Mouse (Mus musculus): ENCODE measurements around the gene Rhobtb1.
A peak's percentile ranks its signal among the peaks of the same experiment; 100 is the strongest.

Gene Rhobtb1

GRCm38 (mm10) chr10:69275811-69276775 lies 124.9 kb downstream of the Rhobtb1 start:
- DNase-seq (ENCODE audit: low read depth), result no peak

- no peak for DNase-seq (ENCODE audit: low read depth)
These were observed 125.7 kb downstream of the Rhobtb1 start for GRCm38 (mm10) chr10:69276920-69277435.

DNA sequence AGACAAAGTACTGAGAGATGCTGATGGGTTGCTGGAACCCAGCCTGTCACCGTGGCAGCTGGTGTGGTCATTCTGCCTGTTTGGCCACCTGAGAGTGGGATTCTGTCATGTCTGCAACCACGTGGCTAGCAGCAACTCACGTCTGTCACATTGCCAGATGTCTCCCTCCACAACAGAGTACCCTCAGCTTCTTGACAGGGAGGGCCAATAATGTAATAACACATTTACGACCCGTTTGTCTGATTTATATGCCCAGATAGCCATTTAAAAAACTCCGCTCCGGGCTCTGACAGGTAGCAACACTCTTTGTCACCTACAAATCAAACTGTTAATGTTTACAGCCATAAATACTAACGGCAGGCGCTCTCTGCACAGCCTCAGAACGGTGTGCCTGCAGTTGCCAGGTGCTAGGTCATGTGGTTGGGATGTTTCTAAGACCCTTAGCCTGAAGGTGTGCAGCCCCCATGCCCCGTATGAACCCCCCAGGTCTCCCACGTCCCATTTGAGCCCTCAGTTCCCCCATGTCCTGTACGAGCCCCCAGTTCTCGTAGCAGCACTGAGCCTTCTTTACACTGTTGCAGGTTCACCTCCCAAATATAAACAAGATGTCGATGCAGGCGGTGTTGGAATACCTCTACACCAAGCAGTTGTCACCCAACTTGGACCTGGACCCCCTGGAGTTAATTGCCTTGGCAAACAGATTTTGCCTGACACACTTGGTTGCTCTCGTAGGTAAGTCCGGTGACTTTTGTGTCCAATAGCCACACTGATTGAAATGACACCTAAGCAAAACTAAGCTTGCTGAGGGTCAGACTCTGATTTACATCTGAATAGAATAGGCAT lies 127.8 kb downstream of the Rhobtb1 start:
- no peak for DNase-seq (ENCODE audit: low read depth)

GRCm38 (mm10) chr10:69279607-69279978 lies 128.4 kb downstream of the Rhobtb1 start:
- no peak for DNase-seq (ENCODE audit: low read depth)

DNA sequence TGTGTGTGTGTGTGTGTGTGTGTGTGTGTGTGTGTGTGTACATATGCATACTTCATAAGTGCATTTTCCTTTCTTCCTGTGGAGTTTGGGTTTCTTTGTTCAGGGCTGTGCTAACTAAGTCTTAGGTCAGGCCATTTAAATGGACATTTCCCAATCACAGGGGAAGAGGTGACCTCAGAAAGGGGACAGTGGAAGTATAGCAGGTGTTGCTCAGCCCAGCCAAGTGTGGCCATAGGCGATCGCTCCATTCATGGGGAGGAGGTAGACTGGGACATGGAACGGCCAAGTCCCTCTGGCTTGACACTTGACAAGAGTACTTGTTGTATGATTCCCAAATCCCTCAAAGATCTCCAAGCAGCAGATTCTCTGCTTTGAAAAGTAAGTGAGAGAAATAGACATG lies 135.7 kb downstream of the Rhobtb1 start:
- no peak for DNase-seq (ENCODE audit: low read depth)

- DNase-seq (ENCODE audit: low read depth), result no peak
These were observed 136.9 kb downstream of the Rhobtb1 start for GRCm38 (mm10) chr10:69288086-69288485.

GRCm38 (mm10) chr10:69288720-69289119 lies 137.5 kb downstream of the Rhobtb1 start:
- no peak for DNase-seq (ENCODE audit: low read depth)

- no peak for DNase-seq (ENCODE audit: low read depth)
These were observed 139.5 kb downstream of the Rhobtb1 start for GRCm38 (mm10) chr10:69290736-69291135.

DNA sequence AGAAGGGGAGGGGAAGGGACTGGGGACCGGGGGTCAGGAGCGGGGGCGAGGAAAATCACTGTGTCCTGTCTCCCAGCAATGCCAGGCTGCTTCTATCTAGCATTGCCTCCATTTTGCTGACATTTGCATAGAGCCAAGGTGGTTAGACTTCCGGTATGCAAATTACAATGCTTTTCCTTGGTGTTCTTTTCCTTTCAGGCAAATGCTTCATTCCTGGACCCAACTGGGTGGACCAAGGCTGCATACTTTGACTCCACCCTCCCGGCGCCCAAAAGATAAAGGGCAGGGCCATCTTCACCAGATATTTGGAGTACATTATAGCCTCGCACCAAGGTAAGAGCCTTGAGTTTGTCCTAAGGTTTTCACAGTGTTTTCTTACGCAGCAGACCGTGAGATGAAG lies 144.7 kb downstream of the Rhobtb1 start:
- DNase-seq (ENCODE audit: low read depth), result no peak

- no peak for DNase-seq (ENCODE audit: low read depth)
These were observed 148.8 kb downstream of the Rhobtb1 start for GRCm38 (mm10) chr10:69299985-69300384.

GRCm38 (mm10) chr10:69302667-69303066 lies 151.4 kb downstream of the Rhobtb1 start:
- no peak for DNase-seq (ENCODE audit: low read depth)

GRCm38 (mm10) chr10:69304819-69305218 lies 153.6 kb downstream of the Rhobtb1 start:
- no peak for DNase-seq (ENCODE audit: low read depth)

GRCm38 (mm10) chr10:69305600-69305999 lies 154.4 kb downstream of the Rhobtb1 start:
- DNase-seq (ENCODE audit: low read depth), result no peak

DNA sequence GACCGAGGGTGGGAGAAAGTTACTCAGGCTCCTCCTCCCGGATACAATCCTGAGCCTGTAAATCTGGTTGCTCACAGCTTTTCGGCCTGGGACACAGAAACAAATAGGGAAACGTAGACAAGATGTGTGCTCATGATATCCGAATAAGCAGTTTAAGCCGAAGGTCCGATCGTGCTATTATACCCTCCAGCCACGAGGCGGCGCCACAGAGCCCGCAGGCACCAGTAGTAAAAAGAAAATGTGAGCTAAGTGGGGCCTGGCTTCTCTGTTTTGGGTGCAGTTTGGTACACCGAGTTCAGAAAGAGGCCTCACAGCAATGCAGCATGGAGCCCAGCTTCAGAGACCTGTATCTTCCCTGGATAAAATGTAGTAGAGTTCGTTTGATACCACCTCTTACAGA lies 155.0 kb downstream of the Rhobtb1 start:
- DNase-seq (ENCODE audit: low read depth), result peak; percentile 54

GRCm38 (mm10) chr10:69307067-69307466 lies 155.8 kb downstream of the Rhobtb1 start:
- peak; percentile 70 for DNase-seq (ENCODE audit: low read depth)

DNA sequence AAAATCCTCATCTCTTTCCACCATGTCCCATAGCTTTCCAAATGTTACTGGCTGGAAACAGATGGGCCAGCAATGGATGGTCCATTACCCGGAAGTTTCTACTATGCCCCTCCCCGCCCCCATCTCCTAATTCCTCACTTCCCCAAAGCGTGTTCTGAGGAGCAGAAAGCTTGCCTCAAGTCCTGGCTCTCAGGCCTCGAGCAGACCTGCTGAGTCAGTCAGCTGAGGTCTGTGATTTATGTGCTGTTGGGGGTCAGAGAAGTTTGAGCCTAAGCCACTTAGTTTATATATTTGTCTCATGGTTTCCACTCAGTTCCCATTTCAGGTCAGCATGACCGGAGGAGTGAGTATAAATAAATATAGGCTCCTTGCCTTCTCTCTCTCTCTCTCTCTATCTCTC lies 157.9 kb downstream of the Rhobtb1 start:
- DNase-seq (ENCODE audit: low read depth), result no peak

GRCm38 (mm10) chr10:69311867-69312266 lies 160.6 kb downstream of the Rhobtb1 start:
- no peak for DNase-seq (ENCODE audit: low read depth)

DNA sequence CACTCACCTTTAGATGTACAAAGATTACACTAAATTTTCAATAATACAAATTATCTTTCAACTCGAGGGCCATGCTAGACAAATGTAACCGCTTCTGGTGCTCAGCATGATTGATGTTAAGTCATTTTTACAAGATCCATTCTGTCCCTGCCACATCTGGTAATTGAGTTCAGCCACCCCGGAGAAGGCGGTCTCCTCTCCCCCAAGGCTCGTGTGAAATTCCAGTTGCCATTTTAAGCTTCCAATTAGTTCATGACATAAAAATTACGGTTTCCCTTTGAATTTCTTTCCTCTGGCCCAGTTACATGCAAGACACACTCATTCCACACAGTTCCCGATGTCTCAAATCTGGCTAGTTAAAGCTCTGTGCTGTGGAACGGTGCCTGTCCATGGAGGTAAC lies 162.7 kb downstream of the Rhobtb1 start:
- DNase-seq (ENCODE audit: low read depth), result no peak

DNA sequence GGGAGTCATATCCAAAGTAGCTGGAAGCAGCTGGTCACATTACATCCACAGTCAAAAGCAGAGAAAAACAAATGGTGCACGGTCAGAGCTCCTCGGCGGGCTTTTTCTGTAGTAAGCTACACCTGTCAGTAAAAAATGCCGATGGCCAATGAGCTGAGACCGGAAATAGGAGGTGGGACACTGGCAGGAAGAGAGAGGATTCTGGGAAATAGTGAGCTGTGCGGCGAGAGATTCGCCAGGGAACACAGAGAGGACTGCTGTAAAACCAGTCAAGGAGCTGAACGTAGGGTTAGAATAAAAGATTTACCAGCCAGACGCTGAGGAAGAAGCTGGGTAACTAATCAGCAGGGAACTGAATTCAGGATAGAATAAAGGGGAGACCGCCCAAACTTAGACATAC lies 167.3 kb downstream of the Rhobtb1 start:
- DNase-seq (ENCODE audit: low read depth), result no peak

DNA sequence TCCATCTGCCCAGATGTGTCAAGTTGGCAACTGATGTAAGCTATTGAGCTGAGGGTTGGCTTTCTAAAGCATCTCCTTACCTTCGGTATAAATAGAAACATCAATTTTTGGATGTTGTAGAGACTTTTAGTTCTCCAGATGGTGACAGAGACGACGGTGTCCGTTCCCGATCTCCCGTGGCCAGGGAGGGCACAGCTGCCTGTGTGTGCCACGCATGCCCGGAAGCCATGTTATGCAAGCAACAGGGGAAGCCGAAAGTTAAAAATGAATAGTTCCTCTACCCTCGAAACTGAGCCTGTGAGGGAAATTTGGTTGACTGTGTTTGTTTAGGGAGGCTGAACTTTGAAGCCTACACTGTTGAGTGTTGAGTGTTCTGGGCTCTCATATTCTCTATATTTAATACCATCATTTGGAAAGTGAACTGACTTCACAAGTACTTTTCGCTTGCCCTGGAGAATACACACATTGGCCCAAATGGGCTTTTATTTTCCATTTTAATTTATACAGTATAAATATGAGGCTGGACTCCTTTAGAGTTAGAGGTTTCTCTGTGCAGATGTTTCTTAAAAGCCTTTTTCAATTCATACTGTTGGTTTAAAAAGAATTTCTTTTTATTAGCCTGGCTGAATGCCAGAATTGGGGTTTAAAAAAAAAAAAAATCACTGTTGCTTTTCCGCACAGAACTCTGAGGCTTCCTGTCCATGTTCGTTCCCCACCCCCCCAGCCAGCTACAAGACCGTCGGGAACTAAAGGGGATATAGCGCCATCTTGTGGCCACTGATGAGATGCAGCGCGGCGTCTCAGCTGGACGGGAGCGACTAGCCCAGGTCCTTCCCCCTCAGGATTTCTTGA lies 169.7 kb downstream of the Rhobtb1 start:
- DNase-seq (ENCODE audit: low read depth), result peak; percentile 84

GRCm38 (mm10) chr10:69321519-69322035 lies 170.3 kb downstream of the Rhobtb1 start:
- DNase-seq (ENCODE audit: low read depth), result no peak

All from induced T-regulatory cell, adult 2 months (primary cell).